Mouse (Mus musculus) bone marrow, adult 2 months (tissue): ENCODE results near the gene Etv6.

Experiments
- CTCF ChIP-seq: fragments of 200-500 bp; IDR thresholded peaks from 2 replicates; pipeline ENCODE4 v1.5.1; 2011; ENCODE audit warnings: low read length, control low read depth; ENCODE audit not compliant: control insufficient read depth, insufficient read depth
- POLR2A ChIP-seq: fragments of 200-500 bp; IDR thresholded peaks from 2 replicates; pipeline ENCODE4 v1.6.1; 2011; ENCODE audit warnings: low read depth, mild to moderate bottlenecking, control low read depth, low read length, borderline replicate concordance; ENCODE audit not compliant: control insufficient read depth

GRCm38 (mm10) chr6:134312571-134312970 is 277.1 kb downstream of the Etv6 start:
- TF ChIP-seq CTCF (no peak), POLR2A (no peak)
